Mouse (Mus musculus): ENCODE measurements around the gene Kidins220. TPM values are rescaled to one million over a fixed set of nuclear protein-coding genes. Genes with fewer than 3 reads are reported as not detected.

Gene Kidins220
- polyA plus RNA-seq, 1 experiment: 235 TPM

- Histone ChIP-seq H3K4me1 (ENCODE audit: control insufficient read depth, insufficient read depth, low read length) (peaks cover 3% of the 10 kb centered on the region; the same call in 1 of the 2 replicates), H3K4me3 (ENCODE audit: insufficient read depth, low read depth, low read length) (no peak overlapping the region), H3K27ac (ENCODE audit: insufficient read depth, low read depth, low read length) (no peak overlapping the region)
- TF ChIP-seq CTCF (IDR thresholded peaks at IDR 0.05; ENCODE audit: insufficient read depth, low read depth, low read length): no peak
- TF ChIP-seq POLR2A (IDR thresholded peaks at IDR 0.05; ENCODE audit: insufficient read depth, low read depth, low read length): no peak
- 72% methylated on average over 15 of the region's 15 CpGs for WGBS
Observed at GRCm38 (mm10) chr12:25011733-25012367, 37.1 kb downstream of the Kidins220 start.

GRCm38 (mm10) chr12:25012555-25013540, 38.1 kb downstream of the Kidins220 start:
- TF ChIP-seq CTCF (IDR thresholded peaks at IDR 0.05; ENCODE audit: insufficient read depth, low read depth, low read length) (no peak), POLR2A (IDR thresholded peaks at IDR 0.05; ENCODE audit: insufficient read depth, low read depth, low read length) (no peak)
- H3K4me1 ChIP-seq (ENCODE audit: control insufficient read depth, insufficient read depth, low read length): peaks cover 3% of the 10 kb centered on the region; the same call in 1 of the 2 replicates
- no peak overlapping the region for H3K27ac ChIP-seq (ENCODE audit: insufficient read depth, low read depth, low read length)
- WGBS: 79% methylated on average over 13 of the region's 13 CpGs
- no peak overlapping the region for H3K4me3 ChIP-seq (ENCODE audit: insufficient read depth, low read depth, low read length)

- WGBS: 97% methylated on average over 5 of the region's 5 CpGs
- peaks cover 3% of the 10 kb centered on the region; the same call in 1 of the 2 replicates for H3K4me1 ChIP-seq (ENCODE audit: control insufficient read depth, insufficient read depth, low read length)
- no peak for TF ChIP-seq CTCF (IDR thresholded peaks at IDR 0.05; ENCODE audit: insufficient read depth, low read depth, low read length)
- no peak for TF ChIP-seq POLR2A (IDR thresholded peaks at IDR 0.05; ENCODE audit: insufficient read depth, low read depth, low read length)
Observed at GRCm38 (mm10) chr12:25014307-25014927, 39.7 kb downstream of the Kidins220 start.

GRCm38 (mm10) chr12:25014938-25015337, 40.2 kb downstream of the Kidins220 start:
- WGBS: 84% methylated on average over 7 of the region's 7 CpGs
- Histone ChIP-seq H3K4me1 (ENCODE audit: control insufficient read depth, insufficient read depth, low read length) (peaks cover 3% of the 10 kb centered on the region; the same call in 1 of the 2 replicates), H3K4me3 (ENCODE audit: insufficient read depth, low read depth, low read length) (no peak overlapping the region), H3K27ac (ENCODE audit: insufficient read depth, low read depth, low read length) (no peak overlapping the region)
- TF ChIP-seq CTCF (IDR thresholded peaks at IDR 0.05; ENCODE audit: insufficient read depth, low read depth, low read length): no peak
- no peak for TF ChIP-seq POLR2A (IDR thresholded peaks at IDR 0.05; ENCODE audit: insufficient read depth, low read depth, low read length)

More at GRCm38 (mm10) chr12:25014307-25014927, 39.7 kb downstream of the Kidins220 start:
- H3K4me3 ChIP-seq (ENCODE audit: insufficient read depth, low read depth, low read length): no peak overlapping the region
- no peak overlapping the region for H3K27ac ChIP-seq (ENCODE audit: insufficient read depth, low read depth, low read length)

GRCm38 (mm10) chr12:25016995-25017394, 42.3 kb downstream of the Kidins220 start:
- TF ChIP-seq CTCF (IDR thresholded peaks at IDR 0.05; ENCODE audit: insufficient read depth, low read depth, low read length) (no peak), POLR2A (IDR thresholded peaks at IDR 0.05; ENCODE audit: insufficient read depth, low read depth, low read length) (no peak)
- no peak overlapping the region for H3K4me3 ChIP-seq (ENCODE audit: insufficient read depth, low read depth, low read length)
- 89% methylated on average over 4 of the region's 4 CpGs for WGBS
- no peak overlapping the region for H3K27ac ChIP-seq (ENCODE audit: insufficient read depth, low read depth, low read length)
- H3K4me1 ChIP-seq (ENCODE audit: control insufficient read depth, insufficient read depth, low read length): peaks cover 3% of the 10 kb centered on the region; the same call in 1 of the 2 replicates

DNA sequence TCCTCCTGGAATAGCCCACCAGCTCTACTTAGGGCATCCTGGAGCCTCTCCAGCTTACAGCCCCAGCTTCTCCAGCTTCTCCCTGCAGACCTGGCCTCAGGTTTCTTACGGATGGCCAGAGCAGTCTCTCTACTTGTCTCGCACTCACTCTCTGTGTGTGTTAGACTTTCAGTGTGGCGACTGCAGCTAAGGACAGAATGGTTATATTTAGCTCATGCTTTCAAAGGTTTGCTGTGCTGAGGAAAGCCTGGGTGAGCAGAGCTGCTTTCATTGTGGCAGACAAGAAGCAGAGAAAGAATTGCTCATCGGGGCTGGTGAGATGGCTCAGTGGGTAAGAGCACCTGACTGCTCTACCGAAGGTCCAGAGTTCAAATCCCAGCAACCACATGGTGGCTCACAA, 46.3 kb downstream of the Kidins220 start:
- TF ChIP-seq POLR2A (IDR thresholded peaks at IDR 0.05; ENCODE audit: insufficient read depth, low read depth, low read length): no peak
- TF ChIP-seq CTCF (IDR thresholded peaks at IDR 0.05; ENCODE audit: insufficient read depth, low read depth, low read length): no peak
- Histone ChIP-seq H3K27ac (ENCODE audit: insufficient read depth, low read depth, low read length) (no peak overlapping the region; the same call in 1 of the 2 replicates), H3K4me1 (ENCODE audit: control insufficient read depth, insufficient read depth, low read length) (peaks cover 3% of the 10 kb centered on the region; the same call in 1 of the 2 replicates), H3K4me3 (ENCODE audit: insufficient read depth, low read depth, low read length) (no peak overlapping the region)
- WGBS: 51% methylated on average over 5 of the region's 5 CpGs

GRCm38 (mm10) chr12:25024862-25025545, 50.3 kb downstream of the Kidins220 start:
- TF ChIP-seq POLR2A (IDR thresholded peaks at IDR 0.05; ENCODE audit: insufficient read depth, low read depth, low read length): no peak
- no peak for TF ChIP-seq CTCF (IDR thresholded peaks at IDR 0.05; ENCODE audit: insufficient read depth, low read depth, low read length)
- Histone ChIP-seq H3K4me3 (ENCODE audit: insufficient read depth, low read depth, low read length) (no peak overlapping the region), H3K4me1 (ENCODE audit: control insufficient read depth, insufficient read depth, low read length) (peaks cover 3% of the 10 kb centered on the region; the same call in 1 of the 2 replicates), H3K27ac (ENCODE audit: insufficient read depth, low read depth, low read length) (no peak overlapping the region)
- 73% methylated on average over 9 of the region's 9 CpGs for WGBS

GRCm38 (mm10) chr12:25026308-25026707, 51.6 kb downstream of the Kidins220 start:
- Histone ChIP-seq H3K4me1 (ENCODE audit: control insufficient read depth, insufficient read depth, low read length) (no peaks in the 10 kb centered on the region), H3K27ac (ENCODE audit: insufficient read depth, low read depth, low read length) (no peak overlapping the region), H3K4me3 (ENCODE audit: insufficient read depth, low read depth, low read length) (no peak overlapping the region)
- 77% methylated on average over 7 of the region's 7 CpGs for WGBS
- TF ChIP-seq CTCF (IDR thresholded peaks at IDR 0.05; ENCODE audit: insufficient read depth, low read depth, low read length): no peak
- TF ChIP-seq POLR2A (IDR thresholded peaks at IDR 0.05; ENCODE audit: insufficient read depth, low read depth, low read length): no peak
